Mouse (Mus musculus) inflammation-experienced regulatory T-cells, adult 6 months (primary cell): ENCODE results near the gene Ikzf1. TPM values are rescaled to one million over a fixed set of nuclear protein-coding genes. Genes with fewer than 3 reads are reported as not detected.

Source experiments
- ATAC-seq: one replicate; pipeline ENCODE4 v1.8.0; 2017
- polyA plus RNA-seq, 3 experiments: library from polyadenylated mRNA; unstranded; fragments of 100-300 nt; shearing (Covaris generic); gene quantifications; one replicate each; pipeline ENCODE4 v1.2.1; 2017

Gene Ikzf1
- polyA plus RNA-seq, 3 experiments from 2014 or later = 134 to 138 (median 138) TPM

- ATAC-seq = peak; percentile 55
Measured at GRCm38 (mm10) chr11:11690059-11690844, 5.4 kb downstream of the Ikzf1 start.

GRCm38 (mm10) chr11:11690845-11691196 is 6.0 kb downstream of the Ikzf1 start:
- ATAC-seq = no peak

- no peak for ATAC-seq
Measured at GRCm38 (mm10) chr11:11691324-11692058, 6.7 kb downstream of the Ikzf1 start.

- no peak for ATAC-seq
Measured at GRCm38 (mm10) chr11:11692558-11693166, 7.9 kb downstream of the Ikzf1 start.

GRCm38 (mm10) chr11:11693446-11693845 is 8.6 kb downstream of the Ikzf1 start:
- peak; percentile 16 for ATAC-seq

GRCm38 (mm10) chr11:11694072-11694471 is 9.3 kb downstream of the Ikzf1 start:
- no peak for ATAC-seq

GRCm38 (mm10) chr11:11694472-11695177 is 9.8 kb downstream of the Ikzf1 start:
- no peak for ATAC-seq

- peak; percentile 3 for ATAC-seq
Measured at GRCm38 (mm10) chr11:11695211-11695887, 10.5 kb downstream of the Ikzf1 start.

GRCm38 (mm10) chr11:11695907-11696306 is 11.1 kb downstream of the Ikzf1 start:
- peak; percentile 36 for ATAC-seq

GRCm38 (mm10) chr11:11696814-11697213 is 12.0 kb downstream of the Ikzf1 start:
- ATAC-seq = no peak

GRCm38 (mm10) chr11:11701378-11701777 is 16.6 kb downstream of the Ikzf1 start:
- no peak for ATAC-seq

- peak; percentile 81 for ATAC-seq
Measured at GRCm38 (mm10) chr11:11703776-11704175, 19.0 kb downstream of the Ikzf1 start.

- ATAC-seq = no peak
Measured at GRCm38 (mm10) chr11:11708154-11708719, 23.4 kb downstream of the Ikzf1 start.

GRCm38 (mm10) chr11:11709311-11709710 is 24.5 kb downstream of the Ikzf1 start:
- ATAC-seq = no peak

GRCm38 (mm10) chr11:11710718-11711117 is 25.9 kb downstream of the Ikzf1 start:
- ATAC-seq = no peak

GRCm38 (mm10) chr11:11711748-11712147 is 26.9 kb downstream of the Ikzf1 start:
- ATAC-seq = peak; percentile 85

- ATAC-seq = no peak
Measured at GRCm38 (mm10) chr11:11714676-11715075, 29.9 kb downstream of the Ikzf1 start.

- no peak for ATAC-seq
Measured at GRCm38 (mm10) chr11:11715963-11716691, 31.3 kb downstream of the Ikzf1 start.

GRCm38 (mm10) chr11:11716692-11717037 is 31.9 kb downstream of the Ikzf1 start:
- ATAC-seq = no peak

- ATAC-seq = peak; percentile 7
Measured at GRCm38 (mm10) chr11:11717606-11718167, 32.9 kb downstream of the Ikzf1 start.

- peak; percentile 41 for ATAC-seq
Measured at GRCm38 (mm10) chr11:11719748-11720147, 34.9 kb downstream of the Ikzf1 start.
